Mouse (Mus musculus) thymus, postnatal 36 days (tissue): Measurements from ENCODE around the gene Esp8.
"Not testable (repeated sequence)": the region's sequence is repeated elsewhere in the genome, so short reads cannot be mapped to it uniquely, and the experiment has no call there.

Experiments
- DNase-seq, 2 experiments: peaks; one replicate each; pipeline ENCODE4 v3.0.0; 2022; ENCODE audit warnings: mixed read lengths in 2 of 2

Gene Esp8

GRCm38 (mm10) chr17:40519818-40520217 is at the start of gene Esp8:
TSS of gene Esp8 (plus strand) at chr17:40520022.
- no peak for DNase-seq

- DNase-seq, result not testable (repeated sequence)
These were observed 36.3 kb upstream of the Esp8 start for GRCm38 (mm10) chr17:40483566-40483965.

DNA sequence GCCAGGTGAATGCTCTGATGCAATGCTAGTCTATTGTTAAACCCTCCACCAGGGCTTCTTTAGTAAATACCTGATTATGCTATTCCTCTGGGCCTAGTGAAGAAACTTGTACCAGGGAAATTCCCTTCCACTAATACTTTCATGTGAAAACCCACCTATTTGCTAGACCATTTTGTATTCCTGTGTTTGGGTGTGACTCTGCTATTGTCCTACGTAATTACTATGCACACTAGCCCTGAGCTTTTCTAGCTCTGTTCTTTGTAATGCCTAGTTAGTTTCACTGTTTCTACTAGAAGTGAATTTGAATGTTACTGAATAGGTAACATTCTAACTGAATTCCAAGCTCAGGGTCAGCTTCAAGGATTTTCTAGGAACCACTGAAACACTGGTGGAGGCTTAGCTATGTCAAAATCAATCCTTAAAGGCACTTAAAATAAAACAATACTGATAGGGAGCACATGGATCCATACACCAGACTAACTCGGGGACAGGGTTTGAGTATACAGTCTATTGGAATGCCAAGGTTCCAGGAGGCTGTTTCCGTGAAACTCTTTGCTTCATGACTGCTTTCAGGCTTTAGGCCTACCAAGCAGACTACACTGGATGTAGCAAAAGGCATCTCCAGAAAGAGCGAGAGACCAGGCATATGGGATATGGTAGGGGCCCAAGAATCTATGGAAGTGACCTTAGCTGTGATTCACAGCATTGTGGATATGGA is 24.2 kb upstream of the Esp8 start:
- DNase-seq, result not testable (repeated sequence)

DNA sequence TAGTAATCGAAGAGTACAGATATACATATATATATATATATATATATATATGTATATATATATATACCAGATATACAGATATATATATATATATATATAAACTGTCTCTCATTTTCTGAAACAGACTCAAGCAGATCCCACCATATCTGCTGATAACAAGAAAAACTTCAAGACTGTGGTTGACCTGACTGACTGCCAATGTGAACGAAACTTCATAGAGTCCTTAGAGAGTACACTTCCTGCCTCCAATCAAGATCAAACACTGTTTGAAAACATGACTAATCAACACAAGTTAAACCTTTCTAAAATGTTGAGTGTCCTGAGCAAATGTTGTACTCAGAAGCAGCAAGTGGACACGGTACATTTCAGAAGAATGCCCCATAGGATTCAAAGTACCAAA is 10.0 kb downstream of the Esp8 start:
- no peak for DNase-seq

- DNase-seq, result no peak
These were observed 11.3 kb downstream of the Esp8 start for GRCm38 (mm10) chr17:40531147-40531546.

DNA sequence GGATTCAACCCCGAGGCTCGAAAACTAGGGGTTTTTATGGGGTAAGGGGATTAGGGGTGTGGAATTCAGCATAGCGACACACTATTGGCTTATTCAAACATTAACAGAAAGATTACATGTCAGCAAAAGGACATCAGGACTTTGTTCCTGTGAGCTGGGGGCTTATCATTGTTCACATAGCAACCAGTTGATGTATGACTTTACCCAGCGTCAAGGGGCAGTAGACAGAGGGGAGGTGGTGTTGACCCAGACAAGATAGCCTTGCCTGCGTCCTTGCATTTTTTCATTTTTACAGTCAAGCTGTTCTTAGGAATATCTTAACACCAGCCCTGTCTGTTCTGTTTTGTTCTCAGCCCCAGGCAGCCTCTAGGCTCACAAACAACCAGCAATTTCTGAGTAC is 27.2 kb downstream of the Esp8 start:
- not testable (repeated sequence) for DNase-seq

GRCm38 (mm10) chr17:40553470-40553869 is 33.6 kb downstream of the Esp8 start:
- DNase-seq, result no peak

- DNase-seq, result no peak
These were observed 41.4 kb downstream of the Esp8 start, which contains the start of gene Esp6 for GRCm38 (mm10) chr17:40561207-40561606. TSS of gene Esp6 (plus strand) at chr17:40561507.
